Mouse (Mus musculus): ENCODE data around the gene Hist1h1a. TPM values are rescaled to one million over a fixed set of nuclear protein-coding genes. Genes with fewer than 3 reads are reported as not detected.

Hist1h1a gene
- polyA plus RNA-seq, 1 experiment from 2014 or later: 3.9 TPM

GRCm38 (mm10) chr13:23729706-23730105 is 33.8 kb upstream of the Hist1h1a start:
- Histone ChIP-seq H3K4me1 (replicated peaks; ENCODE audit: control insufficient read depth, insufficient read depth, low read length) (peaks cover 17% of the 10 kb centered on the region), H3K9me3 (ENCODE audit: control insufficient read depth, low read length) (no peaks in the 10 kb centered on the region), H3K4me3 (ENCODE audit: low read depth, low read length) (no peak overlapping the region), H3K9ac (ENCODE audit: low read depth, low read length) (no peak overlapping the region), H3K4me2 (no peak overlapping the region), H3K36me3 (ENCODE audit: control insufficient read depth, insufficient read depth, low read length) (no peaks in the 10 kb centered on the region), H3K27me3 (replicated peaks; ENCODE audit: control insufficient read depth, insufficient read depth, low read length) (no peaks in the 10 kb centered on the region), H3K27ac (ENCODE audit: low read depth, low read length) (no peak overlapping the region)
- DNase-seq (ENCODE audit: low spot score) (no peak), ATAC-seq (replicated peaks; ENCODE audit: low FRiP score) (no peak)
- WGBS: 89% methylated on average over 5 of the region's 5 CpGs

DNA sequence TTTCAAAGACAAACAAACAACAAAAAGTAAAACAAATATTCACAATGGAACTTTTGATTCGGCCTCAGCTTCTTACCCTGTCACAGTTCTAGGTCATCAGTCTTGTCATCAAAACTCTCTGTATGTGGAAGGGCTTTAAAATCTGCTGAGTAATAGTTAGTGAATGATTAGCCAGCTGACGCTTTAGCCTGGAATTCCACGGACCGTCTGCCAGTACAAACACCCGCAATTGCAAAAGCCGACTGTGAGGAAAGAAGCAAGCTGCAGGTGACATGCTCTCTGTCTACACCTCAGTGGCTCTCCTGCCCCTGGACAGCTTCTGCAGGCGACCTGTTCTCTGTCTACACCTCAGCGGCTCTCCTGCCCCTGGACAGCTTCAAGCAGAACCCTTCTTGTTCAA is 33.0 kb upstream of the Hist1h1a start:
- no peaks in the 10 kb centered on the region for H3K9me3 ChIP-seq (ENCODE audit: control insufficient read depth, low read length)
- H3K36me3 ChIP-seq (ENCODE audit: control insufficient read depth, insufficient read depth, low read length): no peaks in the 10 kb centered on the region
- DNase-seq (ENCODE audit: low spot score): no peak
- peak overlapping the region; percentile 27 for H3K4me2 ChIP-seq
- H3K4me1 ChIP-seq (replicated peaks; ENCODE audit: control insufficient read depth, insufficient read depth, low read length): peaks cover 12% of the 10 kb centered on the region; the same call in 1 of the 2 replicates
- H3K9ac ChIP-seq (ENCODE audit: low read depth, low read length): no peak overlapping the region
- H3K4me3 ChIP-seq (ENCODE audit: low read depth, low read length): no peak overlapping the region
- peak; percentile 50 for ATAC-seq (replicated peaks; ENCODE audit: low FRiP score)
- H3K27me3 ChIP-seq (replicated peaks; ENCODE audit: control insufficient read depth, insufficient read depth, low read length): no peaks in the 10 kb centered on the region
- no peak overlapping the region for H3K27ac ChIP-seq (ENCODE audit: low read depth, low read length)
- WGBS: 42% methylated on average over 8 of the region's 8 CpGs

GRCm38 (mm10) chr13:23732156-23732804 is 31.2 kb upstream of the Hist1h1a start:
- DNase-seq (ENCODE audit: low spot score) (no peak), ATAC-seq (replicated peaks; ENCODE audit: low FRiP score) (0 out of 2 replicates have a peak, but pooled peaks have one; percentile 29)
- WGBS: 25% methylated on average over 8 of the region's 8 CpGs
- H3K4me2 ChIP-seq: no peak overlapping the region
- H3K36me3 ChIP-seq (ENCODE audit: control insufficient read depth, insufficient read depth, low read length): no peaks in the 10 kb centered on the region
- peaks cover 12% of the 10 kb centered on the region; the same call in 1 of the 2 replicates for H3K4me1 ChIP-seq (replicated peaks; ENCODE audit: control insufficient read depth, insufficient read depth, low read length)
- no peaks in the 10 kb centered on the region for H3K9me3 ChIP-seq (ENCODE audit: control insufficient read depth, low read length)
- H3K27ac ChIP-seq (ENCODE audit: low read depth, low read length): no peak overlapping the region
- no peak overlapping the region for H3K9ac ChIP-seq (ENCODE audit: low read depth, low read length)
- no peak overlapping the region for H3K4me3 ChIP-seq (ENCODE audit: low read depth, low read length)
- H3K27me3 ChIP-seq (replicated peaks; ENCODE audit: control insufficient read depth, insufficient read depth, low read length): no peaks in the 10 kb centered on the region

DNA sequence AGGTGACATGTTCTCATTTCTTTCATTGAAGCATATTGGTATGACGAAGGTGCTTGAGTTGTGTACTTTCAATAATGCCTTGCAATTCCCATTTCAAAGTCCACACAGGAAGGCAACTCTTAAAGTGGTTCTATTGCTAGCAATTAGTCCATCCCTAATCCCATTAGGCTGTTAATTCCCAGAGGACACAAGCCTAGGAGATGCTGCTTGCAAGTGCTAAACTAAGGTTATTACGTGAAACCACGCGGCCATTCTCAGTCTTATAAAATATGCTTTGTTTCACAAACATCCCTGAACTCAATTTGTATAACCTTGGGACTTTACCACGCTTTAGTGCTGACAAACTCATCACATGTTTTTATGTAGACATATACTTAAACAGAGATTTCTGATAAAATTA is 26.4 kb upstream of the Hist1h1a start:
- Histone ChIP-seq H3K9ac (ENCODE audit: low read depth, low read length) (no peak overlapping the region), H3K27me3 (replicated peaks; ENCODE audit: control insufficient read depth, insufficient read depth, low read length) (no peaks in the 10 kb centered on the region), H3K4me1 (replicated peaks; ENCODE audit: control insufficient read depth, insufficient read depth, low read length) (peaks cover 7% of the 10 kb centered on the region), H3K9me3 (ENCODE audit: control insufficient read depth, low read length) (no peaks in the 10 kb centered on the region), H3K4me2 (no peak overlapping the region), H3K36me3 (ENCODE audit: control insufficient read depth, insufficient read depth, low read length) (no peaks in the 10 kb centered on the region), H3K4me3 (ENCODE audit: low read depth, low read length) (no peak overlapping the region), H3K27ac (ENCODE audit: low read depth, low read length) (peak overlapping the region; percentile 32; the same call in 1 of the 2 replicates)
- DNase-seq (ENCODE audit: low spot score) (no peak), ATAC-seq (replicated peaks; ENCODE audit: low FRiP score) (no peak)
- WGBS: 91% methylated on average over 5 of the region's 5 CpGs

DNA sequence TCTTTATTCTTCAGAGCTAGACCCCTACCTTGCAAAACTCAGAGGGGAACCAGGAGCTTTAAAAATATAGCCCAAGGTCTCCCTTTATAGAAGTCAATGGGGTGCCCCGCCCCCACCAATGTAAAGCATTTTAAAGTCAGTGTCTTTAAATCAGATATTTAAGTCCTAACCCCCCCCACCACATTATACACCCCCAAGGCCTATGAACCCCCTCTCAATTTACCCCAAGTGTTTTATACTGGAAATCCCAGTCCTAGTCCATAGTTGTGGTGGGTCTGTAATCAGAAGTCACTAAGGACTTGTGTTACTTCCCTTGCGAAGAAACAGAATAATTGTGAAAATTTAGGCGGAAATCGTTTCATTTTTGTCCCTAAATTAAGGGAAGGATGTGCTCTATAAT is 25.4 kb upstream of the Hist1h1a start:
- H3K27ac ChIP-seq (ENCODE audit: low read depth, low read length): peak overlapping the region; percentile 100
- H3K4me3 ChIP-seq (ENCODE audit: low read depth, low read length): peak overlapping the region; percentile 52
- H3K9ac ChIP-seq (ENCODE audit: low read depth, low read length): peak overlapping the region; percentile 83
- no peak for ATAC-seq (replicated peaks; ENCODE audit: low FRiP score)
- no peak for DNase-seq (ENCODE audit: low spot score)
- WGBS: 23% methylated on average over 4 of the region's 4 CpGs
- H3K36me3 ChIP-seq (ENCODE audit: control insufficient read depth, insufficient read depth, low read length): no peaks in the 10 kb centered on the region
- peak overlapping the region; percentile 91 for H3K4me2 ChIP-seq
- no peaks in the 10 kb centered on the region for H3K9me3 ChIP-seq (ENCODE audit: control insufficient read depth, low read length)
- no peaks in the 10 kb centered on the region for H3K27me3 ChIP-seq (replicated peaks; ENCODE audit: control insufficient read depth, insufficient read depth, low read length)
- peaks cover 7% of the 10 kb centered on the region for H3K4me1 ChIP-seq (replicated peaks; ENCODE audit: control insufficient read depth, insufficient read depth, low read length)

GRCm38 (mm10) chr13:23738677-23739068 is 24.8 kb upstream of the Hist1h1a start, which contains the start of gene Hist1h1c:
Gene Hist1h1c, plus strand, starts transcription at chr13:23738808.
- peak; percentile 95 for DNase-seq (ENCODE audit: low spot score)
- Histone ChIP-seq H3K9me3 (ENCODE audit: control insufficient read depth, low read length) (no peaks in the 10 kb centered on the region), H3K27me3 (replicated peaks; ENCODE audit: control insufficient read depth, insufficient read depth, low read length) (no peaks in the 10 kb centered on the region), H3K27ac (ENCODE audit: low read depth, low read length) (peak within 1 kb of the TSS; percentile 100), H3K4me1 (replicated peaks; ENCODE audit: control insufficient read depth, insufficient read depth, low read length) (peaks cover 7% of the 10 kb centered on the region), H3K4me3 (ENCODE audit: low read depth, low read length) (peak within 1 kb of the TSS; percentile 52), H3K36me3 (ENCODE audit: control insufficient read depth, insufficient read depth, low read length) (no peaks in the 10 kb centered on the region), H3K4me2 (peak within 1 kb of the TSS; percentile 91), H3K9ac (ENCODE audit: low read depth, low read length) (peak within 1 kb of the TSS; percentile 83)
- ATAC-seq (replicated peaks; ENCODE audit: low FRiP score): peak; percentile 83
- under 1% methylated on average over 30 of the region's 38 CpGs for WGBS

GRCm38 (mm10) chr13:23739069-23739921 is 24.2 kb upstream of the Hist1h1a start:
- Histone ChIP-seq H3K36me3 (ENCODE audit: control insufficient read depth, insufficient read depth, low read length) (no peaks in the 10 kb centered on the region), H3K27ac (ENCODE audit: low read depth, low read length) (peak overlapping the region; percentile 100)
- under 1% methylated on average over 39 of the region's 39 CpGs for WGBS

GRCm38 (mm10) chr13:23739922-23740252 is 23.6 kb upstream of the Hist1h1a start:
- Histone ChIP-seq H3K27me3 (replicated peaks; ENCODE audit: control insufficient read depth, insufficient read depth, low read length) (no peaks in the 10 kb centered on the region), H3K4me3 (ENCODE audit: low read depth, low read length) (peak overlapping the region; percentile 52), H3K4me1 (replicated peaks; ENCODE audit: control insufficient read depth, insufficient read depth, low read length) (peaks cover 7% of the 10 kb centered on the region), H3K36me3 (ENCODE audit: control insufficient read depth, insufficient read depth, low read length) (no peaks in the 10 kb centered on the region), H3K9ac (ENCODE audit: low read depth, low read length) (peak overlapping the region; percentile 83), H3K9me3 (ENCODE audit: control insufficient read depth, low read length) (no peaks in the 10 kb centered on the region), H3K4me2 (peak overlapping the region; percentile 91), H3K27ac (ENCODE audit: low read depth, low read length) (peak overlapping the region; percentile 100)
- DNase-seq (ENCODE audit: low spot score): no peak
- ATAC-seq (replicated peaks; ENCODE audit: low FRiP score): no peak
- WGBS: under 1% methylated on average over 14 of the region's 14 CpGs

More at GRCm38 (mm10) chr13:23739069-23739921, 24.2 kb upstream of the Hist1h1a start:
- peaks cover 7% of the 10 kb centered on the region for H3K4me1 ChIP-seq (replicated peaks; ENCODE audit: control insufficient read depth, insufficient read depth, low read length)
- peak; percentile 85 for ATAC-seq (replicated peaks; ENCODE audit: low FRiP score)
- peak overlapping the region; percentile 52 for H3K4me3 ChIP-seq (ENCODE audit: low read depth, low read length)
- no peaks in the 10 kb centered on the region for H3K27me3 ChIP-seq (replicated peaks; ENCODE audit: control insufficient read depth, insufficient read depth, low read length)
- DNase-seq (ENCODE audit: low spot score): peak; percentile 94
- no peaks in the 10 kb centered on the region for H3K9me3 ChIP-seq (ENCODE audit: control insufficient read depth, low read length)
- peak overlapping the region; percentile 91 for H3K4me2 ChIP-seq
- peak overlapping the region; percentile 83 for H3K9ac ChIP-seq (ENCODE audit: low read depth, low read length)
